In the genomic region with DNA sequence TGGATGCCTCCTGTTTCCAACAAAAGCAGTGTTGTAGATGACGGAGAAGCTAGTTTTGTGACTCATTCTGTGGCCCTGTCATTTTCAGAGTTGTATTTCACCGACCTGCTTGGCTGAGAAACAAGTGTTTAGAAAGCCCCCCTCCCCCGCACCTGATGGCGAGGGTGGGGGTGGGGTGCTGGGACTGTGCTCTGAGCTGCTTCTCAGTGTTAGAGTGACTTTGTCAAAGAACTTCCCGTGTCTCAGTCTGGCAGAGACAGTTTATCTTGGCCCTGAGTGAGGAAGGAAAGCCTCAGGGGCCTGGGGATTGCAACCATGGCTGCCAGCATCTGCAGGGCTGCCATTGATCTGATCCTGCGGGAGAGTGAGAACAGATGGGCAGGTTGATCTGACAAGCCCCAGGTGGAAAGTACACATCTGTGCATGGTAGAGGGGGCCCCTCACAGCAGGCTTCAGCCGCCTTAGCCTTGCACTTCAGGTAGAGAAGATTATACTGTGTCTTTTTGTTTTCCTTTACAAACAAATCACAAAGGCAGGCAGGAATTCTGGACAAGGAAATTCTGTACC, we compare ENCODE assay signal across 18 mouse cellular contexts. TPM values are rescaled to one million over a fixed set of nuclear protein-coding genes. Genes with fewer than 3 reads are reported as not detected.
A peak's percentile ranks its signal among the peaks of the same experiment; 100 is the strongest.
DNase-seq lines count a peak whose midpoint lies in the region; ATAC-seq lines count a peak whose summit lies in the region.
"Had no signal": no experiment of that assay in that cellular context is flagged by ENCODE, and none has a peak within 500 bp of the region (broad histone marks: within the 10 kb centered on the region; RNA-seq: fewer than 3 reads in every experiment).

No protein-coding gene starts in this region.

- H3K4me1 ChIP-seq in embryonic facial prominence, embryonic 11.5 days (ENCODE audit: control insufficient read depth, insufficient read depth, low read length), result no peaks in the 10 kb centered on the region
- H3K4me1 ChIP-seq in midbrain, embryonic 16.5 days (ENCODE audit: control insufficient read depth, insufficient read depth, low read length), result no peaks in the 10 kb centered on the region
- H3K4me1 ChIP-seq: forebrain, embryonic 15.5 days; stomach, embryonic 15.5 days had no signal

- H3K4me3 ChIP-seq in embryonic facial prominence, embryonic 11.5 days (ENCODE audit: low read depth, low read length), result no peak overlapping the region
- H3K4me3 ChIP-seq in midbrain, embryonic 16.5 days (ENCODE audit: low read depth, low read length), result no peak overlapping the region
- H3K4me3 ChIP-seq: forebrain, embryonic 15.5 days; stomach, embryonic 15.5 days had no signal

- no peaks in the 10 kb centered on the region for H3K9me3 ChIP-seq in embryonic facial prominence, embryonic 11.5 days (replicated peaks; ENCODE audit: control insufficient read depth, low read length)
- no peaks in the 10 kb centered on the region for H3K9me3 ChIP-seq in midbrain, embryonic 16.5 days (replicated peaks; ENCODE audit: control insufficient read depth, low read length, poor library complexity, severe bottlenecking)
- H3K9me3 ChIP-seq: forebrain, embryonic 15.5 days; stomach, embryonic 15.5 days had no signal

- H3K4me2 ChIP-seq in embryonic facial prominence, embryonic 11.5 days (ENCODE audit: low read depth, low read length), result no peak overlapping the region
- no peak overlapping the region for H3K4me2 ChIP-seq in midbrain, embryonic 16.5 days (ENCODE audit: low read length)
- H3K4me2 ChIP-seq: forebrain, embryonic 15.5 days; lung, embryonic 14.5 days; stomach, embryonic 15.5 days had no signal

- peak; percentile 3 for DNase-seq in layer of hippocampus, adult 9-11 months
- DNase-seq in layer of hippocampus, adult 9-10 months (ENCODE audit: low spot score), result no peak
- peak; percentile 81 for DNase-seq in Muller cell, postnatal 12 days (ENCODE audit: inconsistent ontology term)
- DNase-seq in embryonic facial prominence, embryonic 11.5 days (ENCODE audit: low spot score), result no peak
- no peak for DNase-seq in kidney, postnatal 10 days
- no peak for DNase-seq in ovary, postnatal 10 days (ENCODE audit: low spot score)
- DNase-seq: cerebellum, adult 18-20 months; gastrocnemius, postnatal 10 days; kidney, postnatal 14 days; lung, embryonic 14.5 days had no signal

- 30% methylated on average over 7 of the region's 7 CpGs for WGBS in embryonic facial prominence, embryonic 11.5 days
- 44% methylated on average over 7 of the region's 7 CpGs for WGBS in midbrain, embryonic 16.5 days

- H3K9ac ChIP-seq in embryonic facial prominence, embryonic 11.5 days (replicated peaks; ENCODE audit: low read length), result no peak overlapping the region
- H3K9ac ChIP-seq in midbrain, embryonic 16.5 days (ENCODE audit: low read depth, low read length), result no peak overlapping the region
- H3K9ac ChIP-seq: forebrain, embryonic 15.5 days; lung, embryonic 14.5 days; stomach, embryonic 15.5 days had no signal

- no peaks in the 10 kb centered on the region for H3K36me3 ChIP-seq in embryonic facial prominence, embryonic 11.5 days (replicated peaks; ENCODE audit: control insufficient read depth, insufficient read depth, low read depth, low read length)
- H3K36me3 ChIP-seq in midbrain, embryonic 16.5 days (ENCODE audit: control insufficient read depth, insufficient read depth, low read length), result no peaks in the 10 kb centered on the region
- H3K36me3 ChIP-seq: forebrain, embryonic 15.5 days; stomach, embryonic 15.5 days had no signal

- no peaks in the 10 kb centered on the region for H3K27me3 ChIP-seq in embryonic facial prominence, embryonic 11.5 days (ENCODE audit: control insufficient read depth, insufficient read depth, low read length)
- H3K27me3 ChIP-seq in midbrain, embryonic 16.5 days (ENCODE audit: control insufficient read depth, insufficient read depth, low read depth, low read length), result no peaks in the 10 kb centered on the region
- H3K27me3 ChIP-seq: forebrain, embryonic 15.5 days; stomach, embryonic 15.5 days had no signal

- ATAC-seq in embryonic facial prominence, embryonic 11.5 days (replicated peaks; ENCODE audit: insufficient number of reproducible peaks, low FRiP score, low TSS enrichment, low read depth), result 0 out of 2 replicates have a peak, but pooled peaks have one; percentile 14
- ATAC-seq in midbrain, embryonic 16.5 days, result peak; percentile 64; the same call in 1 of the 2 replicates
- ATAC-seq: forebrain, embryonic 15.5 days; inflammation-experienced regulatory T-cells, adult 6 months; Patski had no signal

- H3K27ac ChIP-seq in embryonic facial prominence, embryonic 11.5 days (replicated peaks; ENCODE audit: low read depth, low read length), result no peak overlapping the region
- H3K27ac ChIP-seq in midbrain, embryonic 16.5 days (ENCODE audit: low read length), result no peak overlapping the region
- H3K27ac ChIP-seq: forebrain, embryonic 15.5 days; stomach, embryonic 15.5 days had no signal

RNA-seq across cellular contexts. Expression of a gene that starts 9.8 kb away (rescaled TPM):
- polyA plus RNA-seq in embryonic facial prominence, embryonic 11.5 days (2014; fragmentation: Nextera tagmentation; extraction: Ambion mirVana), result 5.5 and 5.8 TPM in 2 replicates
- 26.9 and 27.0 TPM in 2 replicates for polyA plus RNA-seq in midbrain, embryonic 16.5 days (2015; fragmentation: Nextera tagmentation; extraction: Ambion mirVana)

RNA-seq across cellular contexts. Expression of a gene that starts 27.9 kb away (rescaled TPM):
- polyA plus RNA-seq in embryonic facial prominence, embryonic 11.5 days (2014; fragmentation: Nextera tagmentation; extraction: Ambion mirVana), result not detected in 2 replicates
- not detected in 2 replicates for polyA plus RNA-seq in midbrain, embryonic 16.5 days (2015; fragmentation: Nextera tagmentation; extraction: Ambion mirVana)
- polyA plus RNA-seq: forebrain, embryonic 15.5 days; heart, postnatal 0 days; inflammation-experienced regulatory T-cells, adult 6 months; liver, adult 2 months; lung, embryonic 14.5 days; Patski; stomach, embryonic 15.5 days had no signal

RNA-seq across cellular contexts. Expression of a gene that starts 58.2 kb away (rescaled TPM):
- not detected in 2 replicates for polyA plus RNA-seq in embryonic facial prominence, embryonic 11.5 days (2014; fragmentation: Nextera tagmentation; extraction: Ambion mirVana)
- polyA plus RNA-seq in midbrain, embryonic 16.5 days (2015; fragmentation: Nextera tagmentation; extraction: Ambion mirVana), result not detected in 2 replicates
- polyA plus RNA-seq: cortical plate, adult 2 months; forebrain, embryonic 15.5 days; heart, postnatal 0 days; inflammation-experienced regulatory T-cells, adult 6 months; liver, adult 2 months; lung, embryonic 14.5 days; Patski; stomach, embryonic 15.5 days had no signal

Comparison
In these comparisons a context has a peak if more than half of its experiments do, and no peak if none do; other contexts are left out.
1. DNase-seq: peak in layer of hippocampus, adult 9-11 months (single experiment) and Muller cell, postnatal 12 days (single experiment); none in layer of hippocampus, adult 9-10 months (single experiment), embryonic facial prominence, embryonic 11.5 days (single experiment), kidney, postnatal 10 days (single experiment) and ovary, postnatal 10 days (single experiment).